In genomic region chr3:85922331-85922730, GRCm38 (mm10) we compare ENCODE assay signal across 11 mouse cellular contexts. TPM values are rescaled to one million over a fixed set of nuclear protein-coding genes. Genes with fewer than 3 reads are reported as not detected.
DNase-seq lines count a peak whose midpoint lies in the region; ATAC-seq and TF ChIP-seq lines count a peak whose summit lies in the region.
"Had no signal": no experiment of that assay in that cellular context is flagged by ENCODE, and none has a peak within 500 bp of the region (broad histone marks: within the 10 kb centered on the region; RNA-seq: fewer than 3 reads in every experiment).

No protein-coding gene starts in this region.

- H3K27ac ChIP-seq in kidney, adult 2 months (ENCODE audit: insufficient read depth, low read depth, low read length) = no peak overlapping the region
- H3K27ac ChIP-seq in kidney, embryonic 15.5 days = no peak overlapping the region
- H3K27ac ChIP-seq in forebrain, embryonic 12.5 days = no peak overlapping the region

- no peaks in the 10 kb centered on the region for H3K27me3 ChIP-seq in kidney, adult 2 months (replicated peaks; ENCODE audit: control insufficient read depth, insufficient read depth, low read length)
- no peaks in the 10 kb centered on the region for H3K27me3 ChIP-seq in kidney, embryonic 15.5 days
- H3K27me3 ChIP-seq in forebrain, embryonic 12.5 days = no peaks in the 10 kb centered on the region

- no peaks in the 10 kb centered on the region for H3K9me3 ChIP-seq in kidney, embryonic 15.5 days (replicated peaks)
- no peaks in the 10 kb centered on the region for H3K9me3 ChIP-seq in forebrain, embryonic 12.5 days
- H3K9me3 ChIP-seq: G1E had no signal

- no peaks in the 10 kb centered on the region for H3K4me1 ChIP-seq in kidney, adult 2 months (ENCODE audit: control insufficient read depth, insufficient read depth, low read length)
- H3K4me1 ChIP-seq in kidney, embryonic 15.5 days = peaks cover 10% of the 10 kb centered on the region
- no peaks in the 10 kb centered on the region for H3K4me1 ChIP-seq in forebrain, embryonic 12.5 days

- H3K36me3 ChIP-seq in kidney, adult 2 months (ENCODE audit: control insufficient read depth, insufficient read depth, low read length) = no peaks in the 10 kb centered on the region
- H3K36me3 ChIP-seq in kidney, embryonic 15.5 days = no peaks in the 10 kb centered on the region
- H3K36me3 ChIP-seq in forebrain, embryonic 12.5 days (replicated peaks) = no peaks in the 10 kb centered on the region
- H3K36me3 ChIP-seq: G1E had no signal

- H3K4me2 ChIP-seq in kidney, embryonic 15.5 days = no peak overlapping the region
- H3K4me2 ChIP-seq in forebrain, embryonic 12.5 days = no peak overlapping the region

- DNase-seq in kidney, adult 2 months = peak; percentile 83
- peak; percentile 89 for DNase-seq in adrenal gland, adult 2 months
- peak; percentile 8 to 45 for DNase-seq in adrenal gland, postnatal 4 days (ENCODE audit: low spot score in 2 of 2)
- DNase-seq in lung, postnatal 10 days = peak; percentile 80
- no peak for DNase-seq in frontal cortex, postnatal 25 days (ENCODE audit: low spot score in 2 of 2)
- DNase-seq in thymus, postnatal 36 days = no peak

- no peak overlapping the region for H3K9ac ChIP-seq in kidney, embryonic 15.5 days
- no peak overlapping the region for H3K9ac ChIP-seq in forebrain, embryonic 12.5 days

- ATAC-seq in kidney, embryonic 15.5 days (replicated peaks; ENCODE audit: low FRiP score) = no peak
- ATAC-seq in forebrain, embryonic 12.5 days (ENCODE audit: low FRiP score) = no peak
- ATAC-seq: intestine, postnatal 0 days had no signal

- TF ChIP-seq POLR2A in kidney, adult 2 months (IDR thresholded peaks at IDR 0.05; ENCODE audit: low read depth, low read length) = no peak

- no peak for TF ChIP-seq CTCF in kidney, adult 2 months (conservative IDR thresholded peaks at IDR 0.05; ENCODE audit: insufficient read depth, insufficient read length, low read depth, low read length)

- WGBS in kidney, adult 2 months = 6% methylated on average over 3 of the region's 3 CpGs
- WGBS in kidney, embryonic 15.5 days = 28% methylated on average over 3 of the region's 3 CpGs
- WGBS in forebrain, embryonic 12.5 days = 82% methylated on average over 3 of the region's 3 CpGs

- H3K4me3 ChIP-seq in kidney, adult 2 months (ENCODE audit: insufficient read depth, low read depth, low read length) = no peak overlapping the region
- H3K4me3 ChIP-seq in kidney, embryonic 15.5 days (replicated peaks) = no peak overlapping the region
- no peak overlapping the region for H3K4me3 ChIP-seq in forebrain, embryonic 12.5 days (replicated peaks)

RNA-seq across cellular contexts. Expression of gene Gm37240, which starts 35.0 kb away (rescaled TPM):
- polyA plus RNA-seq in kidney, adult 2 months (2012; rRNA removed) = 5.5 and 10.9 TPM in 2 replicates
- polyA plus RNA-seq in kidney, embryonic 15.5 days (2015; fragmentation: Nextera tagmentation; extraction: Ambion mirVana) = 8.9 and 9.2 TPM in 2 replicates
- 1 to 10 TPM; 7.4 TPM for total RNA-seq in adrenal gland, adult 2 months (2021)
- polyA plus RNA-seq in adrenal gland, adult 2 months (2012; rRNA removed) = 12.2 and 21.5 TPM in 2 replicates
- 1 to 10 TPM; 8.0 to 8.3 TPM for total RNA-seq in adrenal gland, postnatal 4 days (2021)
- polyA plus RNA-seq in forebrain, embryonic 12.5 days (2016; fragmentation: Nextera tagmentation; extraction: Ambion mirVana) = 0.57 and 1.2 TPM in 2 replicates
- total RNA-seq: G1E had no signal
- polyA plus RNA-seq: G1E had no signal

RNA-seq across cellular contexts. Expression of gene Glt28d2, which starts 35.0 kb away (rescaled TPM):
- polyA plus RNA-seq in kidney, adult 2 months (2012; rRNA removed) = 1.7 and 2.1 TPM in 2 replicates
- polyA plus RNA-seq in kidney, embryonic 15.5 days (2015; fragmentation: Nextera tagmentation; extraction: Ambion mirVana) = 2.2 and 2.9 TPM in 2 replicates
- 1 to 10 TPM; 2.0 to 2.4 TPM for total RNA-seq in adrenal gland, adult 2 months (2021)
- 0.31 and 0.51 TPM in 2 replicates for polyA plus RNA-seq in adrenal gland, adult 2 months (2012; rRNA removed)
- total RNA-seq in adrenal gland, postnatal 4 days (2021) = 1 to 10 TPM; 2.4 to 2.5 TPM
- 0.13 and 0.20 TPM in 2 replicates for polyA plus RNA-seq in forebrain, embryonic 12.5 days (2016; fragmentation: Nextera tagmentation; extraction: Ambion mirVana)
- total RNA-seq: G1E; megakaryocyte, adult 5-6 weeks had no signal
- polyA plus RNA-seq: G1E had no signal

RNA-seq across cellular contexts. Expression of gene Sh3d19, which starts 48.6 kb away (rescaled TPM):
- polyA plus RNA-seq in kidney, adult 2 months (2012; rRNA removed) = 44.2 and 60.5 TPM in 2 replicates
- 30.1 and 32.3 TPM in 2 replicates for polyA plus RNA-seq in kidney, embryonic 15.5 days (2015; fragmentation: Nextera tagmentation; extraction: Ambion mirVana)
- total RNA-seq in adrenal gland, adult 2 months (2021) = 10 to 100 TPM; 14.5 to 26.8 TPM
- polyA plus RNA-seq in adrenal gland, adult 2 months (2012; rRNA removed) = 19.1 and 20.4 TPM in 2 replicates
- 10 to 100 TPM; 27.0 to 29.3 TPM for total RNA-seq in adrenal gland, postnatal 4 days (2021)
- 8.7 and 9.1 TPM in 2 replicates for polyA plus RNA-seq in forebrain, embryonic 12.5 days (2016; fragmentation: Nextera tagmentation; extraction: Ambion mirVana)

Comparison
In these comparisons a context has a peak if more than half of its experiments do, and no peak if none do; other contexts are left out.
1. DNase-seq: peak in kidney, adult 2 months (single experiment), adrenal gland, adult 2 months (single experiment), adrenal gland, postnatal 4 days (2 of 2) and lung, postnatal 10 days (single experiment); none in frontal cortex, postnatal 25 days (0 of 2) and thymus, postnatal 36 days (0 of 2).